Mouse (Mus musculus): ENCODE measurements around the gene Myh7b.
A peak's percentile ranks its signal among the peaks of the same experiment; 100 is the strongest.

GRCm38 (mm10) chr2:155623996-155624395, 13.0 kb downstream of the Myh7b start:
- TF ChIP-seq EP300 (IDR thresholded peaks at IDR 0.05; ENCODE audit: low read depth in 1 of 2, low read length in 2 of 2) (no peak), ZMIZ1 (IDR thresholded peaks at IDR 0.05; ENCODE audit: low read depth, low read length) (no peak), POLR2A (IDR thresholded peaks at IDR 0.05; ENCODE audit: control insufficient read depth in 1 of 2, insufficient read depth in 1 of 2, low read depth in 1 of 2, low read length in 2 of 2, poor library complexity in 1 of 2) (no peak), CTCF (IDR thresholded peaks at IDR 0.05 in 2 of 3, conservative IDR thresholded peaks at IDR 0.05 in 1 of 3; ENCODE audit: control insufficient read depth in 1 of 3, insufficient read depth in 1 of 3, low read depth in 2 of 3, low read length in 3 of 3, poor library complexity in 1 of 3, severe bottlenecking in 1 of 3) (no peak), BHLHE40 (IDR thresholded peaks at IDR 0.05; ENCODE audit: borderline replicate concordance, low read depth, low read length) (peak; percentile 52; the same call in 1 of the 2 replicates), MAFK (IDR thresholded peaks at IDR 0.05; ENCODE audit: borderline replicate concordance, low read depth, low read length) (no peak), NRF1 (IDR thresholded peaks at IDR 0.05; ENCODE audit: insufficient read depth, low read depth, low read length, poor library complexity, severe bottlenecking) (no peak), TAL1 (IDR thresholded peaks at IDR 0.05; ENCODE audit: low read length) (no peak), MAZ (IDR thresholded peaks at IDR 0.05; ENCODE audit: low read depth, low read length) (no peak)
